Mouse (Mus musculus): ENCODE results near the gene Polr2m.

Polr2m gene

DNA sequence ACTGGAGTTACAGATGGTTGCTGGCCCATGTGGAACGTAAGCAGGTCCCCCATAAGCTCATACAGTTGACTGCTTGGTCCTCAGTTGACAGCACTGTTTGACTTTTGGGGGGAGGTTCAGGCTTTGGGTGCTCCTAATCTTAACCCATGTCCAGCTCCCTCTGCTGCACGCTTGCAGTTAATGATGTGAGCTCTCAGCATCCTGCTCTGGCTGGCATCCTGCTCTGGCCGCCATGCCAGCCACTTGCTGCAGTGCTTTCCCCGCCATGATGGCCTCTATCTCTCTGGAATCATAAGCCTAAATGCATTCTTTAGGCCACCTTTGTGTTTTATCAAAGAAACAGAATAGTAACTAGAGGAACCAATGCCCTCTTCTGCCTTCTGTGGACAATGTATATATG, 10.2 kb downstream of the Polr2m start:
- no peak for DNase-seq (ENCODE audit: low read depth, low spot score)

DNA sequence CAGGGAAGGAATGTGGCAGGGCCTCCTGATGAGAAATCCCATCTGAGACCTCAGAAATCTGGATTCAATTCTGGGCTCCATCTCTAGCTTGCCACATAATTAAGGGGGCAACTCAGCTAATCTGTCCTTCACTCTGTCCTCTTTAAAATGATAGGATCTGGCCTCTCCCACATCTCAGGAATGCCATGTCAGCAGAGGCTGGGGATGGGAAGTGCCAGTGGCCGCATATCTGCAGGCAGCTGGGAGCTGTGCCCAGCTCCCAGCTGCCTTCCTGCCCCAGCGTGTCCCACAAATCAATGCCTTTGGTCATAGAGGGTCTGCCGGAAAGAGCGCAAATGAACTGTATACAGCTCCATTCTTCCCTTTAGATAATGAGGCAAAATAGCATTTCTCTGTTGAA, 18.3 kb downstream of the Polr2m start:
- DNase-seq (ENCODE audit: low read depth, low spot score), result no peak

DNA sequence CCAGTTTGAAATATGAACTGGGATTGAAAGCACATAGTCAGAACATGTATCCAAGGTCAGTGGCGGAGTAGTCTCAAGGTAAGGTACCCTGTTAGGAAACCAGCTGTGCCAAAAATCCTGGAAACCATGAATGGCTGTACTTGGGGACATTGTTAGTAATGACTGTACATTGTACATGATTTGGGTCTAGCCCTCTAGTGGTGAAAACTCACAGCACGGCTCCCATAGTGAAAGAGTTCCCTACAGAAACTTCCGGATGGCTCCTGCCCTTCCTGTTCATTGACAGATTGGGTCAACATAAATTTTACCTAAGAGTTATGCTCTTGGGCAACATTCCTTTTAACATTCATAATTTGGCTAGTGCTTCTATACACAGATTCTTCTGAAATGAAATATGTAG, 19.6 kb downstream of the Polr2m start:
- DNase-seq (ENCODE audit: low read depth, low spot score), result peak; percentile 65

- no peak for DNase-seq (ENCODE audit: low read depth, low spot score)
Observed at GRCm38 (mm10) chr9:71463072-71463667, 22.6 kb downstream of the Polr2m start.

DNA sequence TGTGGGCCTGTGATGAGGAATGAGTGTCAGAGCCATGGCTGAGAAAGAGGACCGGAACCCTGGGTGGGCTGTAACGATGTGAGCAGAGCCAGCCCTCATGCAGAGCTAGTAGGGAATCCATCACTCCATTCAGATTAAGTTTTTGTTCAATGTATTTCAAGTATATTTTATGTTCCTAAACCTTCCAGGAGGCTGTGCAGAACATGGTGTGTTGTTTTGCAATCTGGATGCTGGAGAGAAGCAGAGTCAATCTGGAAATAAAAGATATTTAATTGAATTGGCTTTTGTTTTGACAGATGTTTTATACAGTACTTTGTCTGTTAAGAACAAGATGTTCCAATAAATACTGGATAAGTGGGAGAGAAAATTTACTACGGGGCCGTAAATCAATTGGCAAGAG, 29.0 kb downstream of the Polr2m start:
- no peak for DNase-seq (ENCODE audit: low read depth, low spot score)

GRCm38 (mm10) chr9:71453917-71454316, 31.8 kb downstream of the Polr2m start:
- DNase-seq (ENCODE audit: low read depth, low spot score), result no peak

GRCm38 (mm10) chr9:71453352-71453751, 32.4 kb downstream of the Polr2m start:
- DNase-seq (ENCODE audit: low read depth, low spot score), result no peak

GRCm38 (mm10) chr9:71450626-71451025, 35.1 kb downstream of the Polr2m start:
- no peak for DNase-seq (ENCODE audit: low read depth, low spot score)

DNA sequence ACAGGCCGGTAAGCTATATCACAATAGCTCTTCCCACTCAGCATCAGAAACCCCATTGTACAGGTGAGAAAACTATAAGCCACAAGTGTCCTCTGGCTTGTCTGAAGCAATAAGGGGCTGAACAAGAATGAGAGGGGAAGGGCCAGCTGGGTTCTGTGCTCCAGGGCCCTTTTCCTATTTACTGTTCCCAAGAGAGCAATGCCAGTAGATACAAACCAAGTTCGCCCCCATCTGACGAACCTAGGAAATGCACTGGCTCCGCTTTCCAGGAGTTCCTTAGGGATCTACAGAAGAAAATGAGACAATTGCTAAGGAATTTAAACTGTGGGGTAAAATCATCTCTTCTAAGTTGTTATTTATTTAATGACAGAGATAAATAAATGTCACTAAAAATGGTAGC, 38.2 kb downstream of the Polr2m start:
- peak; percentile 74 for DNase-seq (ENCODE audit: low read depth, low spot score)

DNA sequence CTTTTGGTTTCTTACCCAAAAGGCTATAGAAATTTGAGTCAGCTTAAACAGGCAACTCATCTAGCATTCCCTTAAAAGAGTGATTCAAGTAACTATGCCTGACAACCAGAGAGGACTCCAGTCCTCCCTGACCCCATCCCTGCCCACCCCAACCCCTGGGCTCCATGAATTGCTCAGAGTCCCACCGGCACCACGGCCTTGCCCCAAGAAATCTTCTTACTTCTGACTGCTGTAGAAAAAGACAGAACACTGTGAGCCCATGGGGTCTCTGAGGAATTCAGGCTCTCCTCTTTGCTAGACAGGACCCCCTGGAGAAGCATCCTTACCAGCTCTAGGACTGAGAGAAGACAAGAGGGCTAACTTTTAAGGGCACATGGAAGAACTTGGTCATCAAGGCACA, 40.4 kb downstream of the Polr2m start:
- no peak for DNase-seq (ENCODE audit: low read depth, low spot score)

DNA sequence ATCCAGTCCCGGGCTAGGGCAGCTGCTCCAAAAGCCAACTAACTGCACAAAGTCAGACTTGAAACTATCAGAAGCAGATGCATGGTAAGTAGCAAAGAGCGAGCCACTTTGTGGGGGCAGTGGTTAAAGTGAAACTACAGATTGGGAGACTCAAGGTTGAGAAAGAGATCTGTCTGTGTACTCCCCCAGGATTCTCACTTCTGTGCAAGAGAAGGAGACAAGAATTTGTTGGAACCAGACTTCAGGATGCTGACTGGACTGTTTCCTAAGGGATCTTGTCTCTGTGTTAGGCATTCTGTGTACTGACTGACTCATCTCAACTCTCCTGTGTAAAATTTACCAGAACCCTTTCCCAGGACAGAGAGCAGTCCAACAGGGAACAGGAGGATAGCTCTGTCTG, 47.6 kb downstream of the Polr2m start:
- DNase-seq (ENCODE audit: low read depth, low spot score), result no peak
